Mouse (Mus musculus) lung, adult 2 months (tissue): Measurements from ENCODE around the gene Pla2g5.

ENCODE experiments used
- CTCF ChIP-seq: fragments of 200-500 bp; IDR thresholded peaks from 2 replicates; pipeline ENCODE4 v1.5.1; 2011; ENCODE audit warnings: mild to moderate bottlenecking, low read length, control low read depth; ENCODE audit not compliant: insufficient read depth
- POLR2A ChIP-seq: fragments of 200-500 bp; IDR thresholded peaks from 2 replicates; pipeline ENCODE4 v1.6.1; 2011; ENCODE audit warnings: low read depth, mild to moderate bottlenecking, control low read depth, low read length, borderline replicate concordance; ENCODE audit errors: extremely low read depth

- no peak for TF ChIP-seq CTCF
- TF ChIP-seq POLR2A, result no peak
Measured at GRCm38 (mm10) chr4:138841386-138841785, 21.9 kb downstream of the Pla2g5 start.
